Mouse (Mus musculus): ENCODE results near the gene Rps6kl1.

DNA sequence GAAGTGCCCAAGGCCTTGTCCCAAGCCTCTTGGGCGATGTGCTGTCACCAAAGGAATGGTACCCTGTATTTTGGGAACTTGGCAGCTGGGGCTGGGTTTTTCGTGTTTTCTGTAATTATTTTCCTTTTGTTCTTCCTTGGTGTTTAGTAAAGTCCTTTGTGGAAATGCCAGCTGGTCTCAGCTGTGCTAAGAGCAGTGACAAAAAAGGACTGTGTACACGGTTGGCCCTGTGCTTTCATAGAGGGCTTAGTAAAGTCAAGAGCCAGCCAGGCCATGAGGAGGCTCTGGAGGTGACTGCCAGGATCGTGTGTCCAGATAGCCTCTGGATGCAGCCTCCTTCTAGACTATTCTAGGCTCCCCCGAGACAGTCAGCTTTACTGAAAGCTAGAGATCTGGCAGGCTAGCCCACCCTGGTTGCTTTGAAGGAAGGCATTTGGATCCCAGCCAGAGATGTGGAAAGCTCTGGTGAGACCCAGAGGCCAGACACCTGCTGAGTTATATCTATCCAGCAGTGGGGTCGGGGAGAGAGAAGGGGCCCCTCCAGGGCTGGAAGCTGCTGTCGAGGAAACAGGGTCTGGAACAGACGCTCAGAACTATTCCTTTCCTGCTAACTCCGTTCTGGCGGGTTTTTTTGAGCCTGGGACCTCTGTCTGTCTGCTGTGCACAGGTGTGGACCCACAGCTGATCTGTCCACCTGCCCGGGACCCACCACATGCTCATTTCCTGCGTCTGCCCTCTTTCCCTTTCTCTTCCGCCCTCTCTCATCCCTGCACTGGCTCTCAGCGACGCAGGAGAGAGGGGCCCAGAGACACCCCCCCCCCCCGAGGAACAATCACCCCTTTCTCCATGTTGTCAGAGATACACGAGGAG is 30.6 kb upstream of the Rps6kl1 start:
- TF ChIP-seq CTCF (IDR thresholded peaks at IDR 0.05; ENCODE audit: borderline replicate concordance, insufficient read depth, low read length), result no peak
- TF ChIP-seq POLR2A (IDR thresholded peaks at IDR 0.05; ENCODE audit: low read depth, low read length), result no peak

Measured in embryonic fibroblast, embryonic 13.5 days (primary cell).